ENCODE assay signal across 32 mouse cellular contexts in genomic region chr16:48745418-48745817, GRCm38 (mm10). TPM values are rescaled to one million over a fixed set of nuclear protein-coding genes. Genes with fewer than 3 reads are reported as not detected.
"Had no signal": no experiment of that assay in that cellular context is flagged by ENCODE, and none has a peak within 500 bp of the region (broad histone marks: within the 10 kb centered on the region; RNA-seq: fewer than 3 reads in every experiment).

No protein-coding gene starts in this region.

- H3K27ac ChIP-seq: heart, adult 2 months; hindbrain, embryonic 10.5 days; hindbrain, embryonic 12.5 days; hindbrain, embryonic 14.5 days; kidney, embryonic 15.5 days; kidney, postnatal 0 days; limb, embryonic 13.5 days; limb, embryonic 15.5 days; liver, embryonic 12.5 days had no signal

- H3K4me1 ChIP-seq: kidney, embryonic 15.5 days; limb, embryonic 13.5 days; liver, embryonic 12.5 days had no signal

- ATAC-seq: hindbrain, embryonic 16.5 days; intestine, embryonic 16.5 days; liver, embryonic 12.5 days had no signal

- H3K4me2 ChIP-seq: heart, embryonic 12.5 days; hindbrain, embryonic 12.5 days; hindbrain, embryonic 14.5 days; kidney, embryonic 15.5 days; limb, embryonic 13.5 days; limb, embryonic 15.5 days; liver, embryonic 12.5 days had no signal

- H3K4me3 ChIP-seq: heart, adult 2 months; heart, embryonic 12.5 days; hindbrain, embryonic 10.5 days; hindbrain, embryonic 12.5 days; kidney, embryonic 15.5 days; limb, embryonic 13.5 days; limb, embryonic 15.5 days; liver, embryonic 12.5 days had no signal

- H3K36me3 ChIP-seq: heart, embryonic 12.5 days; hindbrain, embryonic 10.5 days; hindbrain, embryonic 12.5 days; kidney, embryonic 15.5 days; limb, embryonic 13.5 days; limb, embryonic 15.5 days; liver, embryonic 12.5 days had no signal

- H3K9me3 ChIP-seq: heart, embryonic 12.5 days; hindbrain, embryonic 10.5 days; hindbrain, embryonic 12.5 days; kidney, embryonic 15.5 days; limb, embryonic 13.5 days; limb, embryonic 15.5 days; liver, embryonic 12.5 days had no signal

- H3K27me3 ChIP-seq: hindbrain, embryonic 12.5 days; limb, embryonic 15.5 days had no signal

- DNase-seq: gastrocnemius, postnatal 14 days; gastrocnemius, postnatal 36 days; heart, adult 11 months; heart, adult 2 months; heart, postnatal 10 days; heart, postnatal 4 days; kidney, adult 11 months; kidney, adult 2 months; kidney, adult 9 months; kidney, postnatal 14 days; kidney, postnatal 36 days; layer of hippocampus, adult 9-11 months; layer of hippocampus, postnatal 36 days; left cerebral cortex, postnatal 4 days had no signal

- H3K9ac ChIP-seq: heart, embryonic 12.5 days; hindbrain, embryonic 12.5 days; hindbrain, embryonic 14.5 days; kidney, embryonic 15.5 days; limb, embryonic 13.5 days; limb, embryonic 15.5 days; liver, embryonic 12.5 days had no signal

RNA-seq across cellular contexts. Expression of gene Trat1, which starts 26.4 kb away (rescaled TPM):
- total RNA-seq: gastrocnemius, adult 18-20 months; gastrocnemius, adult 8-10 months; gastrocnemius, postnatal 14 days; heart, postnatal 25 days; heart, postnatal 4 days; liver, adult 2 months had no signal
- polyA plus RNA-seq: heart, embryonic 12.5 days; heart, embryonic 14.5 days; hindbrain, embryonic 10.5 days; hindbrain, embryonic 12.5 days; intestine, embryonic 14.5 days; kidney, embryonic 15.5 days; kidney, postnatal 0 days; limb, embryonic 11.5 days; limb, embryonic 13.5 days; liver, embryonic 12.5 days had no signal
